Mouse (Mus musculus): Measurements from ENCODE around the gene 4930470P17Rik. TPM values are rescaled to one million over a fixed set of nuclear protein-coding genes. Genes with fewer than 3 reads are reported as not detected.
"Not testable (repeated sequence)": the region's sequence is repeated elsewhere in the genome, so short reads cannot be mapped to it uniquely, and the experiment has no call there.

Gene 4930470P17Rik
- not detected for total RNA-seq (2021)

GRCm38 (mm10) chr2:170601917-170602316 lies at the start of gene 4930470P17Rik:
TSS of gene 4930470P17Rik (minus strand) at chr2:170602017.
- intact Hi-C loops (cut with DNase I): no loop called here
- DNase-seq (ENCODE audit: extremely low spot score in 1 of 2, low spot score in 2 of 2): no peak

- DNase-seq (ENCODE audit: extremely low spot score in 1 of 2, low spot score in 2 of 2): no peak
Measured at GRCm38 (mm10) chr2:170651483-170651882, 49.7 kb upstream of the 4930470P17Rik start.

GRCm38 (mm10) chr2:170648542-170648941 lies 46.7 kb upstream of the 4930470P17Rik start:
- DNase-seq (ENCODE audit: extremely low spot score in 1 of 2, low spot score in 2 of 2): peak; percentile 53 to 69
- intact Hi-C loops (cut with DNase I): no loop called here

More at GRCm38 (mm10) chr2:170651483-170651882, 49.7 kb upstream of the 4930470P17Rik start:
- intact Hi-C loops (cut with DNase I): loop anchor here (10.0 kb wide), 1 partner anchor 203 kb away; no protein-coding TSS in a partner anchor

- intact Hi-C loops (cut with DNase I): no loop called here
- DNase-seq (ENCODE audit: extremely low spot score in 1 of 2, low spot score in 2 of 2): no peak
Measured at GRCm38 (mm10) chr2:170646201-170646600, 44.4 kb upstream of the 4930470P17Rik start.

GRCm38 (mm10) chr2:170642338-170642806 lies 40.6 kb upstream of the 4930470P17Rik start:
- intact Hi-C loops (cut with DNase I): no loop called here
- DNase-seq (ENCODE audit: extremely low spot score in 1 of 2, low spot score in 2 of 2): no peak

- intact Hi-C loops (cut with DNase I): no loop called here
- DNase-seq (ENCODE audit: extremely low spot score in 1 of 2, low spot score in 2 of 2): no peak
Measured at GRCm38 (mm10) chr2:170640281-170640680, 38.5 kb upstream of the 4930470P17Rik start.

- intact Hi-C loops (cut with DNase I): no loop called here
- DNase-seq (ENCODE audit: extremely low spot score in 1 of 2, low spot score in 2 of 2): no peak
Measured at GRCm38 (mm10) chr2:170638746-170639145, 36.9 kb upstream of the 4930470P17Rik start.

GRCm38 (mm10) chr2:170632998-170633622 lies 31.3 kb upstream of the 4930470P17Rik start:
- no peak for DNase-seq (ENCODE audit: extremely low spot score in 1 of 2, low spot score in 2 of 2)
- intact Hi-C loops (cut with DNase I): no loop called here

- intact Hi-C loops (cut with DNase I): no loop called here
- DNase-seq (ENCODE audit: extremely low spot score in 1 of 2, low spot score in 2 of 2): no peak
Measured at GRCm38 (mm10) chr2:170632386-170632785, 30.6 kb upstream of the 4930470P17Rik start.

GRCm38 (mm10) chr2:170631375-170631774 lies 29.6 kb upstream of the 4930470P17Rik start:
- no peak for DNase-seq (ENCODE audit: extremely low spot score in 1 of 2, low spot score in 2 of 2)
- intact Hi-C loops (cut with DNase I): no loop called here

- intact Hi-C loops (cut with DNase I): no loop called here
- no peak for DNase-seq (ENCODE audit: extremely low spot score in 1 of 2, low spot score in 2 of 2)
Measured at GRCm38 (mm10) chr2:170630553-170630952, 28.7 kb upstream of the 4930470P17Rik start.

- DNase-seq (ENCODE audit: extremely low spot score in 1 of 2, low spot score in 2 of 2); intact Hi-C loops (cut with DNase I): not testable (repeated sequence)
Measured at GRCm38 (mm10) chr2:170627991-170628390, 26.2 kb upstream of the 4930470P17Rik start.

GRCm38 (mm10) chr2:170624201-170624880 lies 22.5 kb upstream of the 4930470P17Rik start:
- DNase-seq (ENCODE audit: extremely low spot score in 1 of 2, low spot score in 2 of 2); intact Hi-C loops (cut with DNase I): not testable (repeated sequence)

GRCm38 (mm10) chr2:170622985-170623384 lies 21.2 kb upstream of the 4930470P17Rik start:
- DNase-seq (ENCODE audit: extremely low spot score in 1 of 2, low spot score in 2 of 2): no peak
- intact Hi-C loops (cut with DNase I): no loop called here

- DNase-seq (ENCODE audit: extremely low spot score in 1 of 2, low spot score in 2 of 2): no peak
- intact Hi-C loops (cut with DNase I): no loop called here
Measured at GRCm38 (mm10) chr2:170618862-170619492, 17.2 kb upstream of the 4930470P17Rik start.

GRCm38 (mm10) chr2:170611794-170612193 lies 10.0 kb upstream of the 4930470P17Rik start:
- DNase-seq (ENCODE audit: extremely low spot score in 1 of 2, low spot score in 2 of 2); intact Hi-C loops (cut with DNase I): not testable (repeated sequence)

GRCm38 (mm10) chr2:170601171-170601570 lies 646 bp downstream of the 4930470P17Rik start:
- no peak for DNase-seq (ENCODE audit: extremely low spot score in 1 of 2, low spot score in 2 of 2)
- intact Hi-C loops (cut with DNase I): no loop called here

GRCm38 (mm10) chr2:170597586-170597985 lies 4.2 kb downstream of the 4930470P17Rik start:
- intact Hi-C loops (cut with DNase I): loop anchor here (2.0 to 10.0 kb wide), 2 partner anchors 77 to 277 kb away; no protein-coding TSS in a partner anchor

GRCm38 (mm10) chr2:170596726-170597125 lies 5.1 kb downstream of the 4930470P17Rik start:
- intact Hi-C loops (cut with DNase I): loop anchor here (2.0 to 10.0 kb wide), 2 partner anchors 76 to 278 kb away; no protein-coding TSS in a partner anchor
- peak; percentile 58 to 76 for DNase-seq (ENCODE audit: extremely low spot score in 1 of 2, low spot score in 2 of 2)

More at GRCm38 (mm10) chr2:170597586-170597985, 4.2 kb downstream of the 4930470P17Rik start:
- DNase-seq (ENCODE audit: extremely low spot score in 1 of 2, low spot score in 2 of 2): no peak
